Mouse (Mus musculus) heart, adult 2 months (tissue): ENCODE measurements around the gene Zan. TPM values are rescaled to one million over a fixed set of nuclear protein-coding genes. Genes with fewer than 3 reads are reported as not detected.

ENCODE experiments used
- DNase-seq, 2 experiments: peaks; one replicate each; pipeline ENCODE4 v3.0.0; 2021
- H3K27ac ChIP-seq: fragments of 200-600 bp; 2 replicates; pipeline ENCODE4 v1.8.1; 2022
- H3K27me3 ChIP-seq: fragments of 200-500 bp; 2 replicates; pipeline ENCODE4 v1.6.1; 2012; ENCODE audit warnings: mild to moderate bottlenecking, low read length, inconsistent platforms, mixed read lengths; ENCODE audit not compliant: control insufficient read depth, insufficient read depth
- H3K36me3 ChIP-seq: fragments of 200-500 bp; 2 replicates; pipeline ENCODE4 v1.6.1; 2012; ENCODE audit warnings: low read length, inconsistent platforms; ENCODE audit not compliant: control insufficient read depth, insufficient read depth
- H3K4me1 ChIP-seq: fragments of 200-500 bp; 2 replicates; pipeline ENCODE4 v1.6.1; 2011; ENCODE audit warnings: low read length; ENCODE audit not compliant: control insufficient read depth, insufficient read depth
- H3K4me3 ChIP-seq: fragments of 200-600 bp; 2 replicates; pipeline ENCODE4 v1.8.1; 2022
- H3K79me2 ChIP-seq: fragments of 200-500 bp; replicated peaks from 2 replicates; pipeline ENCODE4 v1.6.1; 2012; ENCODE audit warnings: mild to moderate bottlenecking, inconsistent platforms, low read length, moderate library complexity, mixed read lengths; ENCODE audit not compliant: control insufficient read depth, insufficient read depth
- H3K9ac ChIP-seq: fragments of 200-500 bp; 2 replicates; pipeline ENCODE4 v1.6.1; 2012; ENCODE audit warnings: low read depth, mild to moderate bottlenecking, control low read depth, inconsistent platforms, low read length, mixed read lengths
- CTCF ChIP-seq: fragments of 200-600 bp; IDR thresholded peaks from 2 replicates; pipeline ENCODE4 v1.8.1; 2022; ENCODE audit warnings: antibody characterized with exemption, mild to moderate bottlenecking, moderate library complexity
- EP300 ChIP-seq: fragments of 200-500 bp; IDR thresholded peaks from 2 replicates; pipeline ENCODE4 v1.6.1; 2011; ENCODE audit warnings: low read depth, low read length, control low read depth; ENCODE audit not compliant: insufficient read depth
- POLR2A ChIP-seq: fragments of 200-500 bp; IDR thresholded peaks from 2 replicates; pipeline ENCODE4 v1.6.1; 2011; ENCODE audit warnings: mild to moderate bottlenecking, low read depth, low read length, control low read depth; ENCODE audit not compliant: insufficient read depth
- WGBS: fragments of 180-500 bp; shearing (Covaris S2); methylation state at CpG from one replicate; pipeline ENCODE4 v1.1.7; 2018; 5-methylcytosine and 5-hydroxymethylcytosine counted together
- intact Hi-C: fragments of 180-260 bp; cut with DNase I; formaldehyde crosslinking; loops from one replicate; pipeline ENCODE4 v1.15.1; 2025
- polyA plus RNA-seq: library from polyadenylated mRNA; depleted of rRNA; stranded (reverse); fragments of >200 nt; gene quantifications from 2 replicates; pipeline ENCODE4 v1.2.3, GENCODE M21; 2012
- total RNA-seq, 2 experiments: library from RNA; stranded (reverse); gene quantifications; 2 replicates each; pipeline ENCODE4 v1.2.3; 2021

The Zan gene
- total and polyA plus RNA-seq, 3 experiments, result 0.02 TPM; not detected in 2

- 84% methylated on average over 4 of the region's 4 CpGs for WGBS
- no peak for TF ChIP-seq CTCF
- Histone ChIP-seq H3K27me3 (no peaks in the 10 kb centered on the region), H3K79me2 (no peaks in the 10 kb centered on the region; the same call in 1 of the 2 replicates), H3K9ac (no peak overlapping the region), H3K36me3 (no peaks in the 10 kb centered on the region), H3K4me1 (peaks cover 5% of the 10 kb centered on the region), H3K4me3 (no peak overlapping the region), H3K27ac (no peak overlapping the region)
- intact Hi-C loops, result loop anchor here (10.0 kb wide), 1 partner anchor 382 kb away; the partner anchor contains the start of gene Cldn15
- no peak for DNase-seq
These were observed 129.9 kb downstream of the Zan start for GRCm38 (mm10) chr5:137346983-137347382.

DNA sequence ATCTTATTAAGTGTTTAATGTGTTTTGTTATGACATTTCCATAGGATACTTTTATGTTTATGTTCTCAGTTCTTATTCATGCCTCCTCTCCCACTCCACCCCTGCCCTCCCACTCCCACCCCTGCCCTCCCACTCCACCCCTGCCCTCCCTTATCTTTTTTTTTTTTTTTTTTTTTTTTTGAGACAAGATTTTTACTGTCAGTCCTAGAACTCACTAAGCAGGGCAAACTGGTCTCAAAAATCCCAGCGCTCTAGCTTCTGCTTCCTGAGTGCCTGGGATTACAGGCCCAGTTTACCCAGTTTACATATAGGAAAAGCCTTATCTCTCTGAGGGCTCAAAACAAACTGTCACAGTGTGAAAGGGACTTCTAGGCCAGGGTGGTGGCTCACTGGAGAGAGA, 130.5 kb downstream of the Zan start:
- Histone ChIP-seq H3K9ac (no peak overlapping the region), H3K79me2 (no peaks in the 10 kb centered on the region; the same call in 1 of the 2 replicates), H3K4me1 (peaks cover 5% of the 10 kb centered on the region), H3K36me3 (no peaks in the 10 kb centered on the region), H3K4me3 (no peak overlapping the region), H3K27ac (no peak overlapping the region; the same call in 1 of the 2 replicates), H3K27me3 (no peaks in the 10 kb centered on the region)
- WGBS, result 94% methylated on average over 1 of the region's 1 CpGs
- DNase-seq, result no peak
- intact Hi-C loops, result loop anchor here (10.0 kb wide), 1 partner anchor 382 kb away; the partner anchor contains the start of gene Cldn15
- no peak for TF ChIP-seq CTCF
- no peak for TF ChIP-seq POLR2A
- TF ChIP-seq EP300, result no peak

GRCm38 (mm10) chr5:137345821-137346220, 131.0 kb downstream of the Zan start:
- no peaks in the 10 kb centered on the region for H3K36me3 ChIP-seq
- WGBS, result 17% methylated on average over 9 of the region's 9 CpGs
- H3K27ac ChIP-seq, result no peak overlapping the region; the same call in 1 of the 2 replicates
- intact Hi-C loops, result loop anchor here (10.0 kb wide), 1 partner anchor 381 kb away; the partner anchor contains the start of gene Cldn15
- no peak overlapping the region for H3K4me3 ChIP-seq
- no peak for DNase-seq
- H3K79me2 ChIP-seq, result no peaks in the 10 kb centered on the region; the same call in 1 of the 2 replicates
- no peaks in the 10 kb centered on the region for H3K27me3 ChIP-seq
- H3K4me1 ChIP-seq, result peaks cover 5% of the 10 kb centered on the region
- TF ChIP-seq EP300 (no peak), CTCF (no peak), POLR2A (no peak)
- H3K9ac ChIP-seq, result no peak overlapping the region

GRCm38 (mm10) chr5:137343869-137344268, 133.0 kb downstream of the Zan start:
- no peak for TF ChIP-seq EP300
- no peak for TF ChIP-seq POLR2A
- TF ChIP-seq CTCF, result peak; percentile 23; the same call in 1 of the 2 replicates
- Histone ChIP-seq H3K79me2 (no peaks in the 10 kb centered on the region), H3K4me1 (peaks cover 11% of the 10 kb centered on the region), H3K27me3 (no peaks in the 10 kb centered on the region), H3K9ac (no peak overlapping the region), H3K4me3 (no peak overlapping the region), H3K27ac (no peak overlapping the region), H3K36me3 (no peaks in the 10 kb centered on the region)
- DNase-seq, result no peak
- intact Hi-C loops, result loop anchor here (10.0 kb wide), 1 partner anchor 379 kb away; the partner anchor contains the start of gene Cldn15

- no peaks in the 10 kb centered on the region for H3K79me2 ChIP-seq
- peaks cover 11% of the 10 kb centered on the region for H3K4me1 ChIP-seq
- intact Hi-C loops, result loop anchor here (10.0 kb wide), 1 partner anchor 379 kb away; the partner anchor contains the start of gene Cldn15
- TF ChIP-seq EP300, result no peak
- TF ChIP-seq CTCF, result no peak
- no peak for TF ChIP-seq POLR2A
- no peaks in the 10 kb centered on the region for H3K27me3 ChIP-seq
- WGBS, result 97% methylated on average over 5 of the region's 5 CpGs
- no peak for DNase-seq
- no peak overlapping the region for H3K9ac ChIP-seq
- H3K27ac ChIP-seq, result no peak overlapping the region
- no peaks in the 10 kb centered on the region for H3K36me3 ChIP-seq
- H3K4me3 ChIP-seq, result no peak overlapping the region
These were observed 133.5 kb downstream of the Zan start for GRCm38 (mm10) chr5:137343412-137343811.

GRCm38 (mm10) chr5:137342407-137343012, 134.4 kb downstream of the Zan start:
- no peak for DNase-seq
- intact Hi-C loops, result loop anchor here (10.0 kb wide), 1 partner anchor 378 kb away; the partner anchor contains the start of gene Cldn15
- H3K27ac ChIP-seq, result no peak overlapping the region
- H3K9ac ChIP-seq, result no peak overlapping the region
- no peaks in the 10 kb centered on the region for H3K27me3 ChIP-seq
- 56% methylated on average over 7 of the region's 7 CpGs for WGBS
- TF ChIP-seq EP300 (no peak), CTCF (no peak)
- H3K36me3 ChIP-seq, result no peaks in the 10 kb centered on the region
- peaks cover 12% of the 10 kb centered on the region for H3K4me1 ChIP-seq
- no peak overlapping the region for H3K4me3 ChIP-seq
- H3K79me2 ChIP-seq, result no peaks in the 10 kb centered on the region
